Mouse (Mus musculus) lung, adult 2 months (tissue): Measurements from ENCODE around the gene Kctd15.

Source experiments
- CTCF ChIP-seq: fragments of 200-500 bp; IDR thresholded peaks from 2 replicates; pipeline ENCODE4 v1.5.1; 2011; ENCODE audit warnings: mild to moderate bottlenecking, low read length, control low read depth; ENCODE audit not compliant: insufficient read depth
- POLR2A ChIP-seq: fragments of 200-500 bp; IDR thresholded peaks from 2 replicates; pipeline ENCODE4 v1.6.1; 2011; ENCODE audit warnings: low read depth, mild to moderate bottlenecking, control low read depth, low read length, borderline replicate concordance; ENCODE audit errors: extremely low read depth

DNA sequence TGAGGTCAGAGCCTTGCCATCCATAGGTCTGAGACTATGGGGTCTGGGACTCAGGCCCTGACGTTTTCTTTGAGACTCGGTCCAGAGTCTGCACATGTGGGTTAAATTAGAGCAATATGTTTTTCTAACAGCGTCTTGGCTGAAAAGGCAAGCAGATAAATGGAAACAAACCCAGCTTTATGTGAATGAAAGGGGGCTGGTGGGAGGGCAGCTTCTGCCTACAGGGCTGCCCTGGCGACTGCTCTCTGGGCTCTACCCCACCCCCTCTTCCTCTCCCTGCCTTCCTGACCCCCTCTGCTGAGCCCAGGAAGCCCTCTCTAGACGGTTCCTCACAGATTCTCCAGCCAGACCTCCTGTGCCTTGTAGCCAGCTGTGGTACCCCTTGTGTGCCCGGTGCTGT, 46.1 kb downstream of the Kctd15 start:
- TF ChIP-seq CTCF (no peak), POLR2A (no peak)
